Mouse (Mus musculus): ENCODE data around the gene Cmip. TPM values are rescaled to one million over a fixed set of nuclear protein-coding genes. Genes with fewer than 3 reads are reported as not detected.

Cmip gene
- polyA plus RNA-seq, 1 experiment from 2014 or later: 87.3 TPM

DNA sequence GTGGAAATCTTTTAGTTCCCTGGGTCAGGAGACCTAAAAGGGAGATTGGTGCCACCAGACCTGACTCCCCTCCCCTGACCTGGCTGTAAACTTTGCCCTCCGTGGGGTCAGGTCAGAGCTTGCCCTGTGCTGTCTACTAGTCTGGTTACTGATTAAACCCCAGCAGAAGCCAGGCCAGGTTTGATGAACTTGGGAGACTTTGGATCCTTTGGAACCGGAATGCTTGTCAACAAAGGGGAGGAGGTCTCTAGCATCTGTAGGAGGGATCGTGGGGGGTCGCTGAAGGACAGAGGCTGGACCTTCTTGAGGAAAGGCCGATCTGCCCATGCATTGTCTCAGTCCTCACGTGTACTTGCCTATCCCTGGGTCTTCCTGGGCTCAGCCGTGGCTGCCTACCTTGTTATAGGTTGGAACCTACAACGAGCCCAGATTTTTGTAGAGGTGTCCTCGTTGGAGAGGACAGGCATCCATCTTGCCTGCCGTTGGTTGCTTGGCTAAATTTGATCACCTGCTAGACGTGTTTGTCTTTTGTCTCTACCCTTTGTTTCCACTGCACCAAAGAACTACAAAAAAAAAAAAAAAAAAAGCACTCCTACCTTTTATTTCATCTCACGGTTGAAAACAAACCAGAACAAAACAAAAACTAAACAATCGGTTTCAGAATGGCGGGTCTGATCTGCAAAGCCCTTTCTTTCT, 3.5 kb downstream of the Cmip start:
- no peak for ATAC-seq (ENCODE audit: low FRiP score)
- 15% methylated on average over 14 of the region's 14 CpGs for WGBS
- Histone ChIP-seq H3K9me3 (no peaks in the 10 kb centered on the region), H3K27ac (peak overlapping the region; percentile 96), H3K36me3 (no peaks in the 10 kb centered on the region), H3K27me3 (no peaks in the 10 kb centered on the region), H3K4me3 (peak overlapping the region; percentile 98), H3K9ac (peak overlapping the region; percentile 100), H3K4me2 (peak overlapping the region; percentile 98), H3K4me1 (replicated peaks) (peaks cover 67% of the 10 kb centered on the region)

DNA sequence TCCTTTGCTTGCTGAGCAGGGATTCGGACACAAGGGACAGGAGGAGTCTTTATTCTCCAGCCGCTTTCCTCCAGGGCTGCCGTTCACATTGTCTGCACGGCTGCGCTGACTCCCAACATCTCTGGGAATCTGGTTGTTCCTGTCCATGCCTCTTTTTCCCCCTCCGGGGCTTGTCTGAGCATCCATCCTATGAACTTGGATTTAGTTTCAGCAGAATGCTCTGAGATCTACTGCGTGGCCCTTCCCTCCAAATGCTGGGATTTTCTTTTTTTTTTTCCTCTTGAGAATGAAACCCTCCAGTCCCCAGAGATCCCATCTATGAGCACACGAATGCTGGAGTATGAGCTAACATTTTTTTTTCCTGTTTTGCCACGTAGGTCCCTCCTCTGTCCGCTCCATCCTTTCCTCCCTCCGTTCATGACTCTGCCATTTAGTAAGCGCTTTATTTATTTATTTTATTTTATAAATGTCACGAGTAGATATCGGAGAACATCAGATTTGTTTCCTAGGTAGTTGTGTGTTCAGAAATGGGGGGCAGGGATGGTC, 4.1 kb downstream of the Cmip start:
- ATAC-seq (ENCODE audit: low FRiP score): no peak
- peaks cover 64% of the 10 kb centered on the region for H3K4me1 ChIP-seq (replicated peaks)

DNA sequence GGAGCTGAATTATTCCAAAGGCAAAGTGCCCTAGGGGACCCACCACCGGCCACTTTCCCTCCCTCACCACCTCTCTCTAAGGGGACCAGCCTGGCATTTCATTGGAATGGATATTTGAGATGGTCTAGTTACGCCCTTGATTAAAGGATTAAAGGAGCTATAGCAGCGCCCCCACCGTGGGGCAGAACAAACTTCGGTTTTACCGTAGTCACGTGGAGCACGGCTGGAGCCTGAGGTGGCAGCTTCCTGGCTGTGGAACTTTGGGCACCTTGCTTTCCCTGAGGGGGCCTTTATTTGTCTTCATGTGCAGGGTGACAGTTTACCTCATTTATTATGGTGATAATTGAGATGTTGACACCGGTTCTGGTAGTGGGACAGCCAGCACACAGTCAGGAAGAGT, 4.8 kb downstream of the Cmip start:
- 14% methylated on average over 9 of the region's 9 CpGs for WGBS
- H3K36me3 ChIP-seq: no peaks in the 10 kb centered on the region
- peak overlapping the region; percentile 98 for H3K4me2 ChIP-seq
- H3K4me3 ChIP-seq: peak overlapping the region; percentile 98
- H3K4me1 ChIP-seq (replicated peaks): peaks cover 68% of the 10 kb centered on the region
- peak overlapping the region; percentile 100 for H3K9ac ChIP-seq
- peak overlapping the region; percentile 96 for H3K27ac ChIP-seq
- no peak for ATAC-seq (ENCODE audit: low FRiP score)
- no peaks in the 10 kb centered on the region for H3K27me3 ChIP-seq
- H3K9me3 ChIP-seq: no peaks in the 10 kb centered on the region

More for the DNA sequence above, 4.1 kb downstream of the Cmip start:
- peak overlapping the region; percentile 96 for H3K27ac ChIP-seq
- peak overlapping the region; percentile 100 for H3K9ac ChIP-seq
- no peaks in the 10 kb centered on the region for H3K36me3 ChIP-seq
- H3K27me3 ChIP-seq: no peaks in the 10 kb centered on the region
- H3K4me2 ChIP-seq: peak overlapping the region; percentile 98
- peak overlapping the region; percentile 98 for H3K4me3 ChIP-seq
- 21% methylated on average over 14 of the region's 14 CpGs for WGBS
- H3K9me3 ChIP-seq: no peaks in the 10 kb centered on the region

GRCm38 (mm10) chr8:117262685-117263084, 5.8 kb downstream of the Cmip start:
- Histone ChIP-seq H3K9me3 (no peaks in the 10 kb centered on the region), H3K4me3 (no peak overlapping the region), H3K4me1 (replicated peaks) (peaks cover 77% of the 10 kb centered on the region), H3K27me3 (no peaks in the 10 kb centered on the region), H3K9ac (no peak overlapping the region), H3K4me2 (peak overlapping the region; percentile 1; the same call in 1 of the 2 replicates), H3K36me3 (no peaks in the 10 kb centered on the region), H3K27ac (no peak overlapping the region)
- 72% methylated on average over 8 of the region's 8 CpGs for WGBS
- ATAC-seq (ENCODE audit: low FRiP score): no peak

DNA sequence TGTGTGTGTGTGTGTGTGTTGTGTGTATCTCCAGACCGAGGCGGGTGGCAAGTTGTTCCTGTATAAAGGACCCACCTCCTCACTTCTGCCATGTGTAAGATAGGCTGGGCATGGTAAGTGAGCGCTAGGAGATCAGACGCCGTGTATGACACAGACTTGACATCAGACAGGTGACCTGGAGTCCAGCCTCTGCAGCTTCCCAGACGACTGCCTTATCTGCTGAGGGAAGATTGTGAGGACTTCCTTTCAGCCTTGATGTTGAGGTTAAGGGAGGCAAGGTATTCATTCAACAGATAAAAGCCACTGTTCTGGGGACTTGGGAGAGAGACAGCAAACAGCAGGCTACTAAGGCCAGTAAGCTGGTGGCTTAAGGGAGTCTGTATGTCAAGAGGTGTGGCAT, 6.6 kb downstream of the Cmip start:
- 70% methylated on average over 6 of the region's 6 CpGs for WGBS
- no peaks in the 10 kb centered on the region for H3K27me3 ChIP-seq
- peaks cover 80% of the 10 kb centered on the region for H3K4me1 ChIP-seq (replicated peaks)
- no peak overlapping the region for H3K9ac ChIP-seq
- no peak overlapping the region for H3K4me3 ChIP-seq
- no peaks in the 10 kb centered on the region for H3K36me3 ChIP-seq
- no peak overlapping the region for H3K4me2 ChIP-seq
- no peak for ATAC-seq (ENCODE audit: low FRiP score)
- H3K9me3 ChIP-seq: no peaks in the 10 kb centered on the region
- no peak overlapping the region for H3K27ac ChIP-seq

DNA sequence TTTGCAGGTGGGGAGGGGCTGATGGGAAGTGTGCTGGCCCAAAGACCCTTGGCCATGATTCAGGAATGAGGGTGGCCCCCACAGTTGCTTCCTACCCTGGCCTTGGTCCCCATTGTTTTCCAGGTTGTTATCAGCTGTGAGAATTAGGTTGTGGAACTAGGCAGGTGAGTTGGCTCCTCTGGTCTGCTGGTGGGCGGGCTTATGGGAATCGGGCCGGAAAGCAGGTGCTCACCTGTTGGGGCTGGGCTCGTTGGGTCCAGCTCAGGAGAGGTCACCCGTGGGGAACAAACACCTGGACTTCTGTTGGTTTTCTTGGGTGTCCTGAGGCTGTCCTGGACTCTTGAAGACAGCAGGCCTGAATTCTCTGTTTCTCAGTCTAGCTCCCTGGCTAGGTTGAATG, 8.2 kb downstream of the Cmip start:
- Histone ChIP-seq H3K4me3 (no peak overlapping the region), H3K4me1 (replicated peaks) (peaks cover 70% of the 10 kb centered on the region), H3K4me2 (no peak overlapping the region), H3K36me3 (no peaks in the 10 kb centered on the region), H3K9me3 (no peaks in the 10 kb centered on the region), H3K27ac (no peak overlapping the region), H3K9ac (no peak overlapping the region), H3K27me3 (no peaks in the 10 kb centered on the region)
- ATAC-seq (ENCODE audit: low FRiP score): no peak
- WGBS: 89% methylated on average over 5 of the region's 5 CpGs

- H3K4me3 ChIP-seq: no peak overlapping the region
- 91% methylated on average over 11 of the region's 11 CpGs for WGBS
- no peaks in the 10 kb centered on the region for H3K27me3 ChIP-seq
- H3K36me3 ChIP-seq: no peaks in the 10 kb centered on the region
- no peak overlapping the region for H3K4me2 ChIP-seq
- H3K27ac ChIP-seq: no peak overlapping the region
- no peak for ATAC-seq (ENCODE audit: low FRiP score)
- no peak overlapping the region for H3K9ac ChIP-seq
- peaks cover 50% of the 10 kb centered on the region for H3K4me1 ChIP-seq (replicated peaks)
- H3K9me3 ChIP-seq: no peaks in the 10 kb centered on the region
Measured at GRCm38 (mm10) chr8:117267403-117268129, 10.7 kb downstream of the Cmip start.

DNA sequence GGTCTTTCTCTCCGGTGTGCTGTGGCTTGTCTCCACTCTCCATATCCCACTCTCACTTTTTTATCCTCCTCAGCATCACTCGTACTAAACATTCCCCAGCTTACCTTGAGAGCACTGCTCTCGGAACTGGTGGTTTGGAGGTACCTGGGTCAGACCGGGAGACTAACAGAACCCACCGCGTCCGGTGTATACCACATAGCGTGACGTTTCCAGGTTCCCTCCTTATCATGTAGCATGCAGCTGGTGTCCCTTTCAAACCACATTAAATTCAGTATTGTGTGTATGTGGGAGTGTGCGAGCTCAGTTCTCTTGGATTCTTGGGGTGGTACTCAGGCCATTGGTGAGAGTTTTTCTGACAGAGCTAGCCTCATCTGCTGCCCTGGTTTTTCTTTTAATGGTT, 21.4 kb downstream of the Cmip start:
- peaks cover 69% of the 10 kb centered on the region for H3K4me1 ChIP-seq (replicated peaks)
- peak overlapping the region; percentile 42 for H3K4me2 ChIP-seq
- H3K9me3 ChIP-seq: no peaks in the 10 kb centered on the region
- no peak overlapping the region for H3K4me3 ChIP-seq
- peaks cover 3% of the 10 kb centered on the region; the same call in 1 of the 2 replicates for H3K36me3 ChIP-seq
- H3K27me3 ChIP-seq: no peaks in the 10 kb centered on the region
- peak overlapping the region; percentile 83 for H3K27ac ChIP-seq
- no peak for ATAC-seq (ENCODE audit: low FRiP score)
- peak overlapping the region; percentile 55; the same call in 1 of the 2 replicates for H3K9ac ChIP-seq
- 76% methylated on average over 10 of the region's 10 CpGs for WGBS

GRCm38 (mm10) chr8:117278668-117279132, 21.8 kb downstream of the Cmip start:
- peaks cover 71% of the 10 kb centered on the region for H3K4me1 ChIP-seq (replicated peaks)
- peak; percentile 16; the same call in 1 of the 2 replicates for ATAC-seq (ENCODE audit: low FRiP score)
- H3K9ac ChIP-seq: peak overlapping the region; percentile 55
- WGBS: 21% methylated on average over 20 of the region's 20 CpGs
- H3K27ac ChIP-seq: peak overlapping the region; percentile 83
- no peak overlapping the region for H3K4me3 ChIP-seq
- H3K36me3 ChIP-seq: peaks cover 3% of the 10 kb centered on the region; the same call in 1 of the 2 replicates
- H3K27me3 ChIP-seq: no peaks in the 10 kb centered on the region
- H3K4me2 ChIP-seq: peak overlapping the region; percentile 42
- H3K9me3 ChIP-seq: no peaks in the 10 kb centered on the region

- WGBS: 93% methylated on average over 7 of the region's 7 CpGs
- no peak overlapping the region for H3K4me2 ChIP-seq
Measured at GRCm38 (mm10) chr8:117280488-117280887, 23.6 kb downstream of the Cmip start.

GRCm38 (mm10) chr8:117281676-117282075, 24.8 kb downstream of the Cmip start:
- H3K9ac ChIP-seq: no peak overlapping the region
- H3K36me3 ChIP-seq: peaks cover 18% of the 10 kb centered on the region
- ATAC-seq (ENCODE audit: low FRiP score): no peak
- H3K4me1 ChIP-seq (replicated peaks): peaks cover 77% of the 10 kb centered on the region
- no peaks in the 10 kb centered on the region for H3K27me3 ChIP-seq
- no peaks in the 10 kb centered on the region for H3K9me3 ChIP-seq
- H3K4me2 ChIP-seq: no peak overlapping the region
- peak overlapping the region; percentile 8; the same call in 1 of the 2 replicates for H3K27ac ChIP-seq
- H3K4me3 ChIP-seq: no peak overlapping the region
- 88% methylated on average over 10 of the region's 10 CpGs for WGBS

More at GRCm38 (mm10) chr8:117280488-117280887, 23.6 kb downstream of the Cmip start:
- peaks cover 12% of the 10 kb centered on the region for H3K36me3 ChIP-seq
- no peak overlapping the region for H3K9ac ChIP-seq
- peaks cover 77% of the 10 kb centered on the region for H3K4me1 ChIP-seq (replicated peaks)
- H3K27ac ChIP-seq: no peak overlapping the region; the same call in 1 of the 2 replicates
- no peaks in the 10 kb centered on the region for H3K27me3 ChIP-seq
- H3K9me3 ChIP-seq: no peaks in the 10 kb centered on the region
- no peak overlapping the region for H3K4me3 ChIP-seq
- no peak for ATAC-seq (ENCODE audit: low FRiP score)

Measured in hindbrain, embryonic 13.5 days (tissue).